Comparison of ENCODE assay signal across 8 mouse cellular contexts in the genomic region with DNA sequence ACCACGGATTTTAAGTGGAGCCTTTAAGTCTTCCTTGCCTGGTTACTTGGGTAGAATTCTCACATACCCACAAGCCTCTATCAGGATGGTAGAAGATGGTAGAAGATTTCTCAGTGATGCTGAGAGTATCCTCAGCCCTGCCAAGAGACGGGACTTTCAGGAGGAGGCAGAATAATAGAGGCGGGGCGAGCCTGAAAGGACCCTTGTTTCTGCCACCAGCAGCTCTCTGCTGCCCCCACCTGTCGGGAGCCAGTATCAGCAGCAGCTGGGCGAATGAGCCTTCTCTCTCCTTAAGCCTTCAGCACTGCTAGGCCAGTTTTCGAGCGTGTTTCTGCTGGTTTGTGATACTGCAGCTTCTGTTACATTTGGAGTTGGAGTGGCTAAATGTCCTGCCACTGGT. TPM values are rescaled to one million over a fixed set of nuclear protein-coding genes. Genes with fewer than 3 reads are reported as not detected.
DNase-seq lines count a peak whose midpoint lies in the region; ATAC-seq and TF ChIP-seq lines count a peak whose summit lies in the region.

No protein-coding gene starts in this region.

- no peak overlapping the region for H3K4me3 ChIP-seq in kidney, embryonic 15.5 days (replicated peaks)
- no peak overlapping the region for H3K4me3 ChIP-seq in embryonic fibroblast, embryonic 13.5 days (ENCODE audit: insufficient read depth, low read length)
- no peak overlapping the region for H3K4me3 ChIP-seq in hindbrain, embryonic 16.5 days (ENCODE audit: low read length)
- no peak overlapping the region for H3K4me3 ChIP-seq in myocyte

- no peak overlapping the region for H3K4me2 ChIP-seq in kidney, embryonic 15.5 days
- H3K4me2 ChIP-seq in hindbrain, embryonic 16.5 days (ENCODE audit: low read length), result no peak overlapping the region
- H3K4me2 ChIP-seq in myocyte (ENCODE audit: low read depth), result peak overlapping the region; percentile 24

- no peak overlapping the region for H3K9ac ChIP-seq in kidney, embryonic 15.5 days
- H3K9ac ChIP-seq in hindbrain, embryonic 16.5 days (ENCODE audit: low read depth, low read length), result no peak overlapping the region; the same call in 1 of the 2 replicates

- no peaks in the 10 kb centered on the region for H3K36me3 ChIP-seq in kidney, embryonic 15.5 days
- H3K36me3 ChIP-seq in hindbrain, embryonic 16.5 days (ENCODE audit: control insufficient read depth, insufficient read depth, low read length), result no peaks in the 10 kb centered on the region
- no peaks in the 10 kb centered on the region for H3K36me3 ChIP-seq in myocyte (ENCODE audit: control insufficient read depth, insufficient read depth)

- peaks cover 10% of the 10 kb centered on the region for H3K27me3 ChIP-seq in kidney, embryonic 15.5 days
- H3K27me3 ChIP-seq in hindbrain, embryonic 16.5 days (replicated peaks; ENCODE audit: control insufficient read depth, insufficient read depth, low read length), result 0 out of 2 replicates have a peak, but pooled peaks cover 2% of the 10 kb centered on the region
- peaks cover 12% of the 10 kb centered on the region for H3K27me3 ChIP-seq in myocyte (ENCODE audit: control insufficient read depth, insufficient read depth, insufficient read length)

- intact Hi-C loops in left cerebral cortex, postnatal 36 days (cut with DNase I), result loop anchor here (2.0 kb wide), 1 partner anchor 116 kb away; no protein-coding TSS in a partner anchor

- ATAC-seq in kidney, embryonic 15.5 days (replicated peaks; ENCODE audit: low FRiP score), result no peak
- peak; percentile 53; the same call in 1 of the 2 replicates for ATAC-seq in hindbrain, embryonic 16.5 days

- peak; percentile 84 for TF ChIP-seq CTCF in embryonic fibroblast, embryonic 13.5 days (IDR thresholded peaks at IDR 0.05; ENCODE audit: borderline replicate concordance, insufficient read depth, low read length)

- peak; percentile 37 for DNase-seq in kidney, adult 11 months
- peak; percentile 72 for DNase-seq in adipocyte (ENCODE audit: low spot score)
- peak; percentile 47 to 64 for DNase-seq in left cerebral cortex, postnatal 36 days (ENCODE audit: low spot score in 2 of 2)
- peak; percentile 66 for DNase-seq in thymus, postnatal 0 days (ENCODE audit: low spot score)

- no peak overlapping the region for H3ac ChIP-seq in myocyte (ENCODE audit: control insufficient read depth, insufficient read length)

- H3K79me2 ChIP-seq in myocyte (ENCODE audit: control insufficient read depth, insufficient read depth), result no peaks in the 10 kb centered on the region

- no peak for TF ChIP-seq POLR2A in embryonic fibroblast, embryonic 13.5 days (IDR thresholded peaks at IDR 0.05; ENCODE audit: low read depth, low read length)
- TF ChIP-seq POLR2A in myocyte (IDR thresholded peaks at IDR 0.05; ENCODE audit: insufficient read length, low read depth), result no peak

- WGBS in kidney, embryonic 15.5 days, result 7% methylated on average over 8 of the region's 8 CpGs
- 4% methylated on average over 8 of the region's 8 CpGs for WGBS in hindbrain, embryonic 16.5 days

- no peak overlapping the region for H3K27ac ChIP-seq in kidney, embryonic 15.5 days
- no peak overlapping the region for H3K27ac ChIP-seq in embryonic fibroblast, embryonic 13.5 days (ENCODE audit: insufficient read depth, low read length)
- H3K27ac ChIP-seq in hindbrain, embryonic 16.5 days (ENCODE audit: low read depth, low read length), result no peak overlapping the region

- H3K9me3 ChIP-seq in kidney, embryonic 15.5 days (replicated peaks), result no peaks in the 10 kb centered on the region
- no peaks in the 10 kb centered on the region for H3K9me3 ChIP-seq in hindbrain, embryonic 16.5 days (ENCODE audit: control insufficient read depth, low read length)

- H3K4me1 ChIP-seq in kidney, embryonic 15.5 days, result 0 out of 2 replicates have a peak, but pooled peaks cover 3% of the 10 kb centered on the region
- H3K4me1 ChIP-seq in embryonic fibroblast, embryonic 13.5 days (ENCODE audit: control insufficient read depth, insufficient read depth, low read length), result no peaks in the 10 kb centered on the region
- H3K4me1 ChIP-seq in hindbrain, embryonic 16.5 days (ENCODE audit: control insufficient read depth, insufficient read depth, low read depth, low read length), result no peaks in the 10 kb centered on the region

TF ChIP-seq in myocyte, 11 proteins besides CTCF, POLR2A, EP300 and RAD21:
- TF ChIP-seq E2F4 (IDR thresholded peaks at IDR 0.05; ENCODE audit: insufficient read depth), result no peak
- TF ChIP-seq TCF12 (IDR thresholded peaks at IDR 0.05; ENCODE audit: insufficient read depth, poor library complexity, severe bottlenecking), result no peak
- TF ChIP-seq TCF3 (IDR thresholded peaks at IDR 0.05; ENCODE audit: insufficient read length, low read depth), result no peak
- TF ChIP-seq MYOG (IDR thresholded peaks at IDR 0.05; ENCODE audit: control insufficient read depth in 1 of 3, insufficient read depth in 1 of 3, insufficient read length in 2 of 3, low read depth in 2 of 3), result peak in 1 of 3 experiments; percentile 24
- TF ChIP-seq MYOD1 (IDR thresholded peaks at IDR 0.05; ENCODE audit: control insufficient read depth in 1 of 3, insufficient read length in 2 of 3, low read depth in 2 of 3), result peak in 1 of 3 experiments; percentile 15
- TF ChIP-seq CEBPB (IDR thresholded peaks at IDR 0.05; ENCODE audit: insufficient read depth, poor library complexity, severe bottlenecking), result no peak

RNA-seq across cellular contexts. Expression of a gene that starts 3.5 kb away (rescaled TPM):
- 0.70 TPM in 1 of 2 replicates, not detected in the other for polyA plus RNA-seq in kidney, embryonic 15.5 days (2015; fragmentation: Nextera tagmentation; extraction: Ambion mirVana)
- 0.23 TPM in 1 of 2 replicates, not detected in the other for polyA plus RNA-seq in embryonic fibroblast, embryonic 13.5 days (2011; ENCODE audit: insufficient read length, low read depth, missing spikeins)
- polyA plus RNA-seq in hindbrain, embryonic 16.5 days (2015; fragmentation: Nextera tagmentation; extraction: Ambion mirVana), result 0.19 and 0.46 TPM in 2 replicates
- not detected for total RNA-seq in left cerebral cortex, postnatal 36 days (2021)
- not detected for polyA plus RNA-seq in myocyte (2012; fragmentation: generic; extraction: Trizol)
- polyA plus RNA-seq in thymus, postnatal 0 days (2015; fragmentation: Nextera tagmentation; extraction: Ambion mirVana), result 1.1 TPM in 1 of 2 replicates, not detected in the other

RNA-seq across cellular contexts. Expression of a gene that starts 13.6 kb away (rescaled TPM):
- 5.0 and 5.1 TPM in 2 replicates for polyA plus RNA-seq in kidney, embryonic 15.5 days (2015; fragmentation: Nextera tagmentation; extraction: Ambion mirVana)
- polyA plus RNA-seq in embryonic fibroblast, embryonic 13.5 days (2011; ENCODE audit: insufficient read length, low read depth, missing spikeins), result 3.5 and 5.3 TPM in 2 replicates
- polyA plus RNA-seq in hindbrain, embryonic 16.5 days (2015; fragmentation: Nextera tagmentation; extraction: Ambion mirVana), result 1.6 and 1.7 TPM in 2 replicates
- total RNA-seq in left cerebral cortex, postnatal 36 days (2021), result 1 to 10 TPM; 1.4 to 1.7 TPM
- polyA plus RNA-seq in myocyte (2012; fragmentation: generic; extraction: Trizol), result 3.3 TPM
- polyA plus RNA-seq in thymus, postnatal 0 days (2015; fragmentation: Nextera tagmentation; extraction: Ambion mirVana), result 2.2 and 2.5 TPM in 2 replicates

RNA-seq across cellular contexts. Expression of a gene that starts 13.8 kb away (rescaled TPM):
- polyA plus RNA-seq in kidney, embryonic 15.5 days (2015; fragmentation: Nextera tagmentation; extraction: Ambion mirVana), result 11.4 and 12.2 TPM in 2 replicates
- polyA plus RNA-seq in embryonic fibroblast, embryonic 13.5 days (2011; ENCODE audit: insufficient read length, low read depth, missing spikeins), result 3.2 and 7.3 TPM in 2 replicates
- polyA plus RNA-seq in hindbrain, embryonic 16.5 days (2015; fragmentation: Nextera tagmentation; extraction: Ambion mirVana), result 13.2 and 13.6 TPM in 2 replicates
- 1 to 10 TPM; 8.4 to 9.7 TPM for total RNA-seq in left cerebral cortex, postnatal 36 days (2021)
- polyA plus RNA-seq in myocyte (2012; fragmentation: generic; extraction: Trizol), result 5.9 TPM
- polyA plus RNA-seq in thymus, postnatal 0 days (2015; fragmentation: Nextera tagmentation; extraction: Ambion mirVana), result 5.7 and 6.1 TPM in 2 replicates

RNA-seq across cellular contexts. Expression of a gene that starts 13.8 kb away (rescaled TPM):
- 0.39 and 0.55 TPM in 2 replicates for polyA plus RNA-seq in kidney, embryonic 15.5 days (2015; fragmentation: Nextera tagmentation; extraction: Ambion mirVana)
- polyA plus RNA-seq in embryonic fibroblast, embryonic 13.5 days (2011; ENCODE audit: insufficient read length, low read depth, missing spikeins), result not detected in 2 replicates
- polyA plus RNA-seq in hindbrain, embryonic 16.5 days (2015; fragmentation: Nextera tagmentation; extraction: Ambion mirVana), result 0.51 and 0.52 TPM in 2 replicates
- total RNA-seq in left cerebral cortex, postnatal 36 days (2021), result under 1 TPM in 1 of 2 experiments, not detected in 1; 0.23 TPM
- 0.10 TPM for polyA plus RNA-seq in myocyte (2012; fragmentation: generic; extraction: Trizol)
- 0.13 and 0.31 TPM in 2 replicates for polyA plus RNA-seq in thymus, postnatal 0 days (2015; fragmentation: Nextera tagmentation; extraction: Ambion mirVana)
